Mouse (Mus musculus) liver, embryonic 14.5 days (tissue): ENCODE data around the gene Letmd1.

ENCODE experiments used
- CTCF ChIP-seq: IDR thresholded peaks from 2 replicates; pipeline ENCODE4 v1.5.1; 2016; ENCODE audit warnings: antibody characterized with exemption, low read depth, control low read depth
- EP300 ChIP-seq: IDR thresholded peaks from 2 replicates; pipeline ENCODE4 v1.6.1; 2016; ENCODE audit warnings: antibody characterized with exemption, low read depth

DNA sequence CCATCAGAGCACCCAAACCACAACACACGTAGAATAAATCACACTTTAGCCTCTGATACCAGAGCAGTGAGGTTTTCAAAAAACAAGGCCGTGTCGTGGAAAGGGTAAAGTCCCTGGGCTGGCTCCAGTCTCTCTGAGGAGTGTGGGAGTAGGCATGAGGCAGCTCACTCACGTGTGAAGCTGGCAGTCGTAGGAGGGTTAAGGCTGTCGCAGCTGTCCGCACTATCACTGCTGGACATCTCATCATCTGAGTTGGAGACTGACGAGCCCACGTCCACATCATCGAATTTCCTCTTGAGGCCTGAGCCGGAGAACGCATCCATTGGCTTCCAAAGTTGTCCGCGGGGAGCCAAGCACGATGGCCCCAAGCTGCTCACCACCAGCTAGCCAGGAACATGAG is 20.4 kb downstream of the Letmd1 start:
- TF ChIP-seq CTCF: no peak
- no peak for TF ChIP-seq EP300
